Mouse (Mus musculus) heart, embryonic 10.5 days (tissue): ENCODE measurements around the gene Fam104a. TPM values are rescaled to one million over a fixed set of nuclear protein-coding genes. Genes with fewer than 3 reads are reported as not detected.
"Not testable (repeated sequence)": the region's sequence is repeated elsewhere in the genome, so short reads cannot be mapped to it uniquely, and the experiment has no call there.

ENCODE experiments used
- DNase-seq: peaks from one replicate; pipeline ENCODE4 v3.0.0-alpha.2; 2017; ENCODE audit warnings: low spot score
- H3K27ac ChIP-seq: fragments of 300-500 bp; sonication (generic); 2 replicates; pipeline ENCODE4 v1.5.1; 2016; ENCODE audit warnings: mild to moderate bottlenecking
- H3K27me3 ChIP-seq: fragments of 300-500 bp; sonication (generic); 2 replicates; pipeline ENCODE4 v1.6.1; 2016; ENCODE audit warnings: mild to moderate bottlenecking; ENCODE audit not compliant: poor library complexity, insufficient read depth, severe bottlenecking
- H3K36me3 ChIP-seq: fragments of 300-500 bp; sonication (generic); 2 replicates; pipeline ENCODE4 v1.6.1; 2016; ENCODE audit warnings: mild to moderate bottlenecking, moderate library complexity
- H3K4me1 ChIP-seq: fragments of 300-500 bp; sonication (generic); 2 replicates; pipeline ENCODE4 v1.6.1; 2016; ENCODE audit warnings: mild to moderate bottlenecking
- H3K4me3 ChIP-seq: fragments of 300-500 bp; sonication (generic); 2 replicates; pipeline ENCODE4 v1.5.1; 2016; ENCODE audit warnings: mild to moderate bottlenecking, moderate library complexity
- H3K9me3 ChIP-seq: fragments of 300-500 bp; sonication (generic); 2 replicates; pipeline ENCODE4 v1.6.1; 2016; ENCODE audit warnings: mild to moderate bottlenecking, moderate library complexity
- WGBS: fragments of 180-500 bp; shearing (Covaris S2); methylation state at CpG from one replicate; pipeline ENCODE4 v1.1.7; 2016; 5-methylcytosine and 5-hydroxymethylcytosine counted together
- polyA plus RNA-seq: library from polyadenylated mRNA; unstranded; fragments of >200 nt; fragmentation: Nextera tagmentation; extraction: Ambion mirVana; gene quantifications from 2 replicates; pipeline ENCODE4 v1.2.1, GENCODE M21; 2016

Fam104a gene
- polyA plus RNA-seq, 1 experiment from 2014 or later: 60.7 TPM

GRCm38 (mm10) chr11:113669711-113670110 lies 14.2 kb downstream of the Fam104a start:
- no peak for DNase-seq
- Histone ChIP-seq H3K36me3 (peaks cover 59% of the 10 kb centered on the region), H3K4me3 (no peak overlapping the region), H3K9me3 (no peaks in the 10 kb centered on the region), H3K27ac (no peak overlapping the region), H3K4me1 (peaks cover 40% of the 10 kb centered on the region), H3K27me3 (no peaks in the 10 kb centered on the region)
- WGBS: 67% methylated on average over 4 of the region's 4 CpGs

- Histone ChIP-seq H3K27ac (no peak overlapping the region), H3K4me3 (no peak overlapping the region), H3K27me3 (no peaks in the 10 kb centered on the region), H3K4me1 (peaks cover 36% of the 10 kb centered on the region), H3K36me3 (peaks cover 57% of the 10 kb centered on the region), H3K9me3 (no peaks in the 10 kb centered on the region)
- no peak for DNase-seq
- WGBS: 88% methylated on average over 5 of the region's 5 CpGs
Observed at GRCm38 (mm10) chr11:113668857-113669256, 15.1 kb downstream of the Fam104a start.

- peaks cover 56% of the 10 kb centered on the region for H3K36me3 ChIP-seq
- no peaks in the 10 kb centered on the region for H3K9me3 ChIP-seq
- no peak overlapping the region for H3K27ac ChIP-seq
- DNase-seq: no peak
- H3K4me3 ChIP-seq: no peak overlapping the region
- 78% methylated on average over 4 of the region's 4 CpGs for WGBS
- no peaks in the 10 kb centered on the region for H3K27me3 ChIP-seq
- peaks cover 27% of the 10 kb centered on the region for H3K4me1 ChIP-seq
Observed at GRCm38 (mm10) chr11:113667704-113668103, 16.3 kb downstream of the Fam104a start.

- H3K4me1 ChIP-seq: peaks cover 27% of the 10 kb centered on the region
- 75% methylated on average over 2 of the region's 2 CpGs for WGBS
- H3K27ac ChIP-seq: no peak overlapping the region
- H3K4me3 ChIP-seq: no peak overlapping the region
- no peak for DNase-seq
- H3K36me3 ChIP-seq: peaks cover 56% of the 10 kb centered on the region
- H3K9me3 ChIP-seq: no peaks in the 10 kb centered on the region
- H3K27me3 ChIP-seq: no peaks in the 10 kb centered on the region
Observed at GRCm38 (mm10) chr11:113667122-113667521, 16.8 kb downstream of the Fam104a start.

- peaks cover 56% of the 10 kb centered on the region for H3K36me3 ChIP-seq
- no peaks in the 10 kb centered on the region for H3K27me3 ChIP-seq
- H3K4me3 ChIP-seq: no peak overlapping the region
- no peak overlapping the region for H3K27ac ChIP-seq
- no peak for DNase-seq
- H3K9me3 ChIP-seq: no peaks in the 10 kb centered on the region
- WGBS: 60% methylated on average over 10 of the region's 10 CpGs
- peaks cover 27% of the 10 kb centered on the region for H3K4me1 ChIP-seq
Observed at GRCm38 (mm10) chr11:113666648-113667047, 17.3 kb downstream of the Fam104a start.

- Histone ChIP-seq H3K4me3 (no peak overlapping the region), H3K27ac (no peak overlapping the region), H3K9me3 (no peaks in the 10 kb centered on the region), H3K27me3 (no peaks in the 10 kb centered on the region), H3K4me1 (peaks cover 27% of the 10 kb centered on the region), H3K36me3 (peaks cover 56% of the 10 kb centered on the region)
- DNase-seq: no peak
- WGBS: 68% methylated on average over 6 of the region's 6 CpGs
Observed at GRCm38 (mm10) chr11:113666205-113666604, 17.8 kb downstream of the Fam104a start.

GRCm38 (mm10) chr11:113664279-113664678 lies 19.7 kb downstream of the Fam104a start:
- no peaks in the 10 kb centered on the region for H3K27me3 ChIP-seq
- DNase-seq: no peak
- peaks cover 25% of the 10 kb centered on the region for H3K4me1 ChIP-seq
- WGBS: 74% methylated on average over 2 of the region's 2 CpGs
- H3K9me3 ChIP-seq: no peaks in the 10 kb centered on the region
- peaks cover 59% of the 10 kb centered on the region for H3K36me3 ChIP-seq
- no peak overlapping the region for H3K4me3 ChIP-seq
- H3K27ac ChIP-seq: no peak overlapping the region

- H3K9me3 ChIP-seq: no peaks in the 10 kb centered on the region
- H3K27ac ChIP-seq: no peak overlapping the region
- peaks cover 75% of the 10 kb centered on the region for H3K36me3 ChIP-seq
- DNase-seq: no peak
- peaks cover 5% of the 10 kb centered on the region for H3K4me1 ChIP-seq
- 88% methylated on average over 18 of the region's 18 CpGs for WGBS
- H3K27me3 ChIP-seq: no peaks in the 10 kb centered on the region
- no peak overlapping the region for H3K4me3 ChIP-seq
Observed at GRCm38 (mm10) chr11:113661835-113662351, 22.1 kb downstream of the Fam104a start.

- Histone ChIP-seq H3K4me3 (no peak overlapping the region), H3K36me3 (peaks cover 84% of the 10 kb centered on the region), H3K27ac (no peak overlapping the region), H3K4me1 (peaks cover 4% of the 10 kb centered on the region; the same call in 1 of the 2 replicates), H3K27me3 (no peaks in the 10 kb centered on the region), H3K9me3 (no peaks in the 10 kb centered on the region)
- no peak for DNase-seq
- WGBS: 92% methylated on average over 11 of the region's 11 CpGs
Observed at GRCm38 (mm10) chr11:113660940-113661339, 23.0 kb downstream of the Fam104a start.

- H3K36me3 ChIP-seq: peaks cover 92% of the 10 kb centered on the region
- H3K4me1 ChIP-seq, H3K9me3 ChIP-seq, H3K27me3 ChIP-seq, DNase-seq, H3K4me3 ChIP-seq, H3K27ac ChIP-seq: not testable (repeated sequence)
- WGBS: 94% methylated on average over 3 of the region's 3 CpGs
Observed at GRCm38 (mm10) chr11:113660213-113660612, 23.7 kb downstream of the Fam104a start.

- Histone ChIP-seq H3K27ac (no peak overlapping the region), H3K36me3 (peaks cover 99% of the 10 kb centered on the region), H3K4me3 (no peak overlapping the region), H3K4me1 (peaks cover 4% of the 10 kb centered on the region; the same call in 1 of the 2 replicates), H3K9me3 (no peaks in the 10 kb centered on the region), H3K27me3 (no peaks in the 10 kb centered on the region)
- WGBS: 87% methylated on average over 4 of the region's 4 CpGs
- DNase-seq: no peak
Observed at GRCm38 (mm10) chr11:113658763-113659162, 25.2 kb downstream of the Fam104a start.

- H3K4me3 ChIP-seq: no peak overlapping the region
- peaks cover 99% of the 10 kb centered on the region for H3K36me3 ChIP-seq
- WGBS: 91% methylated on average over 8 of the region's 8 CpGs
- no peaks in the 10 kb centered on the region for H3K9me3 ChIP-seq
- DNase-seq: no peak
- H3K4me1 ChIP-seq: peaks cover 4% of the 10 kb centered on the region; the same call in 1 of the 2 replicates
- H3K27ac ChIP-seq: no peak overlapping the region
- H3K27me3 ChIP-seq: no peaks in the 10 kb centered on the region
Observed at GRCm38 (mm10) chr11:113658319-113658718, 25.6 kb downstream of the Fam104a start.

GRCm38 (mm10) chr11:113657221-113657620 lies 26.7 kb downstream of the Fam104a start:
- Histone ChIP-seq H3K9me3 (no peaks in the 10 kb centered on the region), H3K4me1 (peaks cover 4% of the 10 kb centered on the region; the same call in 1 of the 2 replicates), H3K4me3 (no peak overlapping the region), H3K27ac (no peak overlapping the region), H3K36me3 (peaks cover 100% of the 10 kb centered on the region), H3K27me3 (no peaks in the 10 kb centered on the region)
- 74% methylated on average over 4 of the region's 4 CpGs for WGBS
- no peak for DNase-seq

GRCm38 (mm10) chr11:113656511-113656932 lies 27.4 kb downstream of the Fam104a start:
- no peak overlapping the region for H3K4me3 ChIP-seq
- DNase-seq: no peak
- WGBS: 93% methylated on average over 8 of the region's 8 CpGs
- no peak overlapping the region for H3K27ac ChIP-seq
- peaks cover 100% of the 10 kb centered on the region for H3K36me3 ChIP-seq
- no peaks in the 10 kb centered on the region for H3K27me3 ChIP-seq
- H3K4me1 ChIP-seq: peaks cover 9% of the 10 kb centered on the region
- H3K9me3 ChIP-seq: no peaks in the 10 kb centered on the region
